Mouse (Mus musculus) intestine, embryonic 15.5 days (tissue): ENCODE measurements around the gene Naa40. TPM values are rescaled to one million over a fixed set of nuclear protein-coding genes. Genes with fewer than 3 reads are reported as not detected.
A peak's percentile ranks its signal among the peaks of the same experiment; 100 is the strongest.

Experiments used
- ATAC-seq: fragments of 200-750 bp; cut with Nextera tagmentation; 2 replicates; pipeline ENCODE4 v1.8.0; 2017; ENCODE audit warnings: moderate TSS enrichment, moderate library complexity
- H3K27ac ChIP-seq: fragments of 300-500 bp; sonication (generic); 2 replicates; pipeline ENCODE4 v1.5.1; 2015; ENCODE audit warnings: mild to moderate bottlenecking, inconsistent platforms
- H3K27me3 ChIP-seq: fragments of 300-500 bp; sonication (generic); replicated peaks from 2 replicates; pipeline ENCODE4 v1.6.1; 2015; ENCODE audit warnings: inconsistent platforms
- H3K36me3 ChIP-seq: fragments of 300-500 bp; sonication (generic); 2 replicates; pipeline ENCODE4 v1.6.1; 2015; ENCODE audit warnings: inconsistent platforms
- H3K4me1 ChIP-seq: fragments of 300-500 bp; sonication (generic); replicated peaks from 2 replicates; pipeline ENCODE4 v1.6.1; 2015; ENCODE audit warnings: inconsistent platforms
- H3K4me2 ChIP-seq: fragments of 300-500 bp; sonication (generic); replicated peaks from 2 replicates; pipeline ENCODE4 v1.6.1; 2015; ENCODE audit warnings: mild to moderate bottlenecking, inconsistent platforms
- H3K4me3 ChIP-seq: fragments of 300-500 bp; sonication (generic); replicated peaks from 2 replicates; pipeline ENCODE4 v1.5.1; 2015; ENCODE audit warnings: inconsistent platforms
- H3K9ac ChIP-seq: fragments of 300-500 bp; sonication (generic); 2 replicates; pipeline ENCODE4 v1.6.1; 2015; ENCODE audit warnings: inconsistent platforms
- H3K9me3 ChIP-seq: fragments of 300-500 bp; sonication (generic); 2 replicates; pipeline ENCODE4 v1.6.1; 2016; ENCODE audit warnings: inconsistent platforms
- WGBS: fragments of 180-500 bp; shearing (Covaris S2); methylation state at CpG from one replicate; pipeline ENCODE4 v1.1.7; 2015; 5-methylcytosine and 5-hydroxymethylcytosine counted together
- polyA plus RNA-seq: library from polyadenylated mRNA; unstranded; fragments of >200 nt; fragmentation: Nextera tagmentation; extraction: Ambion mirVana; gene quantifications from 2 replicates; pipeline ENCODE4 v1.2.1, GENCODE M21; 2015

Gene Naa40
- polyA plus RNA-seq, 1 experiment from 2014 or later, result 52.9 TPM

DNA sequence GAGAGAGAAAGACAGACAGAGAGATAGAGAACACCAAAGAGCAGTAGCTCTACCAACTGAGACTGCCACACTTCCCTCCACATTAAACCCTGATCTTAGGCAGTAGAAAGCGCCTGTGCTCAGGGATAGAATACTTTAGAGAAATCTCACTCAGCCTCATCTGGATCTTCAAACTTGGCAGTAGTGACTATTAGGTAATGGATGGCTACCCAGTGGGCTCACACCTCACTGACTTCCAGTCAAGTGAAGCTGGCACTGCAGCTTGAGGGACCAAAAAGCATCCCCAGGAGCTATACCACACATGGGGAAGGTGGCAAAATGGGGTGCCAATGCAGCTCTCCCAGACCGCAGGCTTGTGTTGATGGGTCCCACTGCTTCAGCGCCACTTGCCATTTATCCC, 16.7 kb downstream of the Naa40 start:
- H3K27me3 ChIP-seq, result no peaks in the 10 kb centered on the region
- H3K4me2 ChIP-seq, result no peak overlapping the region
- H3K9ac ChIP-seq, result no peak overlapping the region
- WGBS, result 87% methylated on average over 3 of the region's 3 CpGs
- ATAC-seq, result no peak
- no peak overlapping the region for H3K27ac ChIP-seq
- no peak overlapping the region for H3K4me3 ChIP-seq
- peaks cover 21% of the 10 kb centered on the region for H3K36me3 ChIP-seq
- H3K4me1 ChIP-seq, result peaks cover 8% of the 10 kb centered on the region; the same call in 1 of the 2 replicates
- no peaks in the 10 kb centered on the region for H3K9me3 ChIP-seq

DNA sequence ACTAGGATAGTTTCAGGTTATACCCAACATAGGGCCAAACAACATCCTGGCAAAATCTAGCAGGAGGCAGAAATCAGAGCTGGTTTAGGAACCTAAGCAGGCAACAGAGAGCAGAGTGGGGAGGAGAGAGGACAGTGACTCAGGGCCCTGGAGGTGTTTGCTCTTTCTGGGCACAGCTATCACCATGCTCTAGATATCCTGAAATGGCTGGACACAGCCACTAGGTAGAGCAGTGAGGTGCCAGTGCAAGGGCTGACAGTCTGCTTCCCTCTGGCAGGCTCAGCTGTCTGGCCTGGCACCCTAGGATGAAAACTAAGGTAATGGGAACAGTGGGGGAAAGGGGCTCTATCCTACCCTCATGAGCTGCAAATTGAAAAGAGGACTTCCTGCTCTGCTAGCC, 17.5 kb downstream of the Naa40 start:
- Histone ChIP-seq H3K9ac (no peak overlapping the region), H3K27me3 (no peaks in the 10 kb centered on the region), H3K9me3 (no peaks in the 10 kb centered on the region), H3K27ac (no peak overlapping the region), H3K4me3 (no peak overlapping the region), H3K4me2 (no peak overlapping the region), H3K36me3 (peaks cover 18% of the 10 kb centered on the region), H3K4me1 (peaks cover 8% of the 10 kb centered on the region; the same call in 1 of the 2 replicates)
- ATAC-seq, result no peak

DNA sequence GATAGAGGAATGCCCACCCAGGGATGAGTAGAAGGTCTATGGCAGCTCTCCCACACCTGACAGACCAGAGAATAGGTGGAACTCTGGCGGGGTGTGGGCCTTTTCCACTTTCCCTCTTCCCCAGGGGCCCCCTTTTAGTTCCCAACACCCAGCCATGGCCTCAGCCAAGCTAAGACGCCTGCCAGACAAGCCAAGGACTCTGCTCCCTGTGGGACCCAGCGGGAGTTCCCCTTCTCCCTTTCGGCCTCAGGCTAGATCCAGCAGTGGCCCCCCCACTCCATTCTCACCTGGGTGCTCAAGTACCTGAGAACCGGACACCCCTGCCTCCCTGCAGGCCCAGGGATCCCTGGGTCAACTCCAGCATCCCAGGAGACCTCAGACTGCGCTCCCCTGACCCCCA, 18.8 kb downstream of the Naa40 start:
- WGBS, result 90% methylated on average over 6 of the region's 6 CpGs
- ATAC-seq, result no peak
- no peak overlapping the region for H3K4me2 ChIP-seq
- no peak overlapping the region for H3K27ac ChIP-seq
- H3K9me3 ChIP-seq, result no peaks in the 10 kb centered on the region
- H3K36me3 ChIP-seq, result peaks cover 12% of the 10 kb centered on the region; the same call in 1 of the 2 replicates
- H3K9ac ChIP-seq, result no peak overlapping the region
- H3K27me3 ChIP-seq, result no peaks in the 10 kb centered on the region
- no peak overlapping the region for H3K4me3 ChIP-seq
- H3K4me1 ChIP-seq, result peaks cover 8% of the 10 kb centered on the region; the same call in 1 of the 2 replicates

DNA sequence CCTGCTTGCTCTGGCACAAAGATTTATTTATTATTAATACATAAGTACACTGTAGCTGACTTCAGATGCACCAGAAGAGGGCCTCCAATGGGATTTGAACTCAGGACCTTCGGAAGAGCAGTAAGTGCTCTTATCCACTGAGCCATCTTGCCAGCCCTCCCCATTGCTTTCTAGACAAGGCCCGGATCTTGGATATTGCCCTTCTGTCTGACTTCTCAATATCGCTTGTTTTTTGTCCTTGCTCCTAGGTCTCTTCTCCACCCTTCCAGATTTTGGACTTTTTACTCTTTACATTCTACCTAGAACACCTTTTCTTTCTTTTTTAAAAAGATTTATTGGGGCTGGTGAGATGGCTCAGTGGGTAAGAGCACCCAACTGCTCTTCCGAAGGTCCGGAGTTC, 22.2 kb downstream of the Naa40 start:
- 92% methylated on average over 5 of the region's 5 CpGs for WGBS
- H3K4me3 ChIP-seq, result no peak overlapping the region
- H3K27me3 ChIP-seq, result no peaks in the 10 kb centered on the region

DNA sequence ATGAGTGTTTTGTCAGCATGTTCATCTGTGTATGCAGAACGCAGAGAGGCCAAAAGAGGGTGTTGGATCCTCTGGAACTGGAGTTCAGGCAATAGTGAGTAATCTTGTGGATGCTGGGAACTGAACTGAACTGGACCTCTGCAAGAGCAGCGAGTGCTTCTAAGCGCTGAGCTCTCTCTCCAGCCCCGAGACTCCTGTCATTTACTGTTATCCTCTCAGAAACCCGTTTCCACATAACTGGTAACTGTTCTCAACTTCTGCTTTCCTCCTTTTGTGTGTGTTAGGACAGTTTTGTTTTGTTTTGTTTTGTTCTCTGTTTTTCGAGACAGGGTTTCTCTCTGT, 23.1 kb downstream of the Naa40 start:
- Histone ChIP-seq H3K36me3 (peaks cover 10% of the 10 kb centered on the region), H3K9me3 (no peaks in the 10 kb centered on the region), H3K4me1 (peaks cover 25% of the 10 kb centered on the region), H3K27me3 (no peaks in the 10 kb centered on the region), H3K4me3 (peak overlapping the region; percentile 80), H3K27ac (no peak overlapping the region), H3K9ac (no peak overlapping the region), H3K4me2 (peak overlapping the region; percentile 61)
- peak; percentile 32 for ATAC-seq
- WGBS, result 12% methylated on average over 6 of the region's 6 CpGs

More for the DNA sequence above, 22.2 kb downstream of the Naa40 start:
- Histone ChIP-seq H3K9ac (no peak overlapping the region), H3K4me1 (peaks cover 25% of the 10 kb centered on the region), H3K9me3 (no peaks in the 10 kb centered on the region), H3K27ac (no peak overlapping the region), H3K4me2 (no peak overlapping the region), H3K36me3 (peaks cover 10% of the 10 kb centered on the region)
- ATAC-seq, result no peak

DNA sequence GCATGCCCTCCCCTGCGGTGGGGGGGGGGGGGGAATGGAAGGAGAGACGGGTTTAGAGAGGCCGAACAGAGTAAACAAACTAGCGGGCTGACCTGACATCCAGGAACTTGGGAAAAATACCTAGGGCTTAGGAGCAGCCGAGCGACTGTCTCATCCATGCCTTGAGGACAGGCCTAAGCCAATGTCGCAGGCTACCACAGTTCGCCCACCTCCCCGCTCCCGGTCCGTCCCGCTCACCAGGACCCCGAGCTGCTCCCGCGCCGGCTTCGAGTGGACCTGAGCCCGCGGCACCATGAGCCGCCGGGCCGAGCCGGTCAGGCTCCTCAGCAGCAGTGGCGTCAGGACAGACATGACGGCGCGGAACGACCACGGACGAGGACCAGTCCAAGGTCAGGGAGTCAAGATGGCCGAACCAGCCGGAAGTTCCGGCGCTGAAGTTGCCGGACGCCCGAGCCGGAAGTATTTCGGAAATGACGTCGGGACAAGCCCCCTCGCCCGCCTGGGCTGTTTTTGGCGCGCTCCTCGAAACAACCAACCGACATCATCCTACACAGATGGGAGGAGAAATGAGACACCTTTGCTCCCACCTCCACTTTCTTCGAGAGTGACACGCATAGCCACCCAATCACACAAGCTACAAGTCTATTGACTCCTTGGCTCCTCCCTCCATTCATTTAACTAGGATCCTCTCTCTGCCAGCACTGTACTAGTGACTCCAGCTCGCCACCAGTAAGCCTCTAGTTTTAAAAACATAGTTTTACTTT, 23.6 kb downstream of the Naa40 start, which contains the start of gene Cox8a:
Cox8a (minus strand) TSS at position 455 of the 764 bp plus-strand sequence.
- Histone ChIP-seq H3K4me1 (peaks cover 25% of the 10 kb centered on the region), H3K9me3 (no peaks in the 10 kb centered on the region), H3K27ac (peak within 1 kb of the TSS; percentile 87), H3K4me2 (peak within 1 kb of the TSS; percentile 70), H3K9ac (peak within 1 kb of the TSS; percentile 87), H3K36me3 (peaks cover 10% of the 10 kb centered on the region), H3K4me3 (peak within 1 kb of the TSS; percentile 80), H3K27me3 (no peaks in the 10 kb centered on the region)
- WGBS, result under 1% methylated on average over 50 of the region's 50 CpGs
- ATAC-seq, result peak; percentile 98

DNA sequence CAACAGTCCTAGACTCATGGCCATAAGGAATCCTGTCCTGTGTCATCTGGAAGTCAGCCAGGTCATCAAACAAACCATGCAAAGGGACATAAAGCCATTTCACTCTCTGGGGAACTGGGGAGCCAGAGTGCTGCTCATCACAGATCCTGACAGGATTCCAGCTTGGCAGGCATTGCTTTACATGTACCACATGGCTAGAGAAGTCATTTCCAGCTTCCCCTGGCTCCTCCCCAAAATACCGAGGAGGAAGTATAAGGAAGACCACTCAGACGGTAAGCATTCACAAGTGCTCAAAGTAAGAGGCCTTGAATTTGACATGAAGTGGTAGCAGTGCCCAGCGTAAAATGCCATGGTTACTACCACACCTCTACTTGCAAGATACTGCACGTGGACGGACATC, 26.5 kb downstream of the Naa40 start:
- Histone ChIP-seq H3K4me2 (0 out of 2 replicates have a peak overlapping the region, but pooled peaks have one; percentile 3), H3K9ac (no peak overlapping the region), H3K27ac (no peak overlapping the region), H3K36me3 (peaks cover 10% of the 10 kb centered on the region), H3K4me1 (peaks cover 25% of the 10 kb centered on the region), H3K27me3 (no peaks in the 10 kb centered on the region), H3K4me3 (no peak overlapping the region), H3K9me3 (no peaks in the 10 kb centered on the region)
- 70% methylated on average over 5 of the region's 5 CpGs for WGBS
- ATAC-seq, result no peak

DNA sequence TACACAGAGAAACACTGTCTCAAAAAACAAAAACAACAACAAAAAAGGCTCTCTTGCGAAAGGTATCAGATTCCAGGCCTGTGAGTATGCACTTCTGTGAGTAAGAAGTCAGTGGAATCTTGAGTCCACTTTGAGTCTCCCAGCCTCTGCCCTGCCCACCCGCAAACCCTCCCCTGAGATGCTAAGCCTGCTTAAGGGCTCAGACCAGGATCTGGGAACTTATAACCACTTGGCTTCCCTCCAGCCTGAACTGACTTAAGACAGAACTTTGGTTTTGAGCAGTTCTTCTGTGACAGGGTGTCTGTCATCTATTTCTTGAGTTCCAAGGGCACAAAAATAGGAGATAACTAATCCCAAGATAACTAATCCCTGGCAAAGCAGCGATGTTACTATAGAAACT, 28.0 kb downstream of the Naa40 start:
- ATAC-seq, result no peak
- H3K9ac ChIP-seq, result no peak overlapping the region
- no peaks in the 10 kb centered on the region for H3K27me3 ChIP-seq
- H3K9me3 ChIP-seq, result no peaks in the 10 kb centered on the region
- H3K36me3 ChIP-seq, result peaks cover 10% of the 10 kb centered on the region
- no peak overlapping the region for H3K4me2 ChIP-seq
- 88% methylated on average over 3 of the region's 3 CpGs for WGBS
- H3K4me1 ChIP-seq, result peaks cover 25% of the 10 kb centered on the region
- no peak overlapping the region for H3K4me3 ChIP-seq
- H3K27ac ChIP-seq, result no peak overlapping the region

DNA sequence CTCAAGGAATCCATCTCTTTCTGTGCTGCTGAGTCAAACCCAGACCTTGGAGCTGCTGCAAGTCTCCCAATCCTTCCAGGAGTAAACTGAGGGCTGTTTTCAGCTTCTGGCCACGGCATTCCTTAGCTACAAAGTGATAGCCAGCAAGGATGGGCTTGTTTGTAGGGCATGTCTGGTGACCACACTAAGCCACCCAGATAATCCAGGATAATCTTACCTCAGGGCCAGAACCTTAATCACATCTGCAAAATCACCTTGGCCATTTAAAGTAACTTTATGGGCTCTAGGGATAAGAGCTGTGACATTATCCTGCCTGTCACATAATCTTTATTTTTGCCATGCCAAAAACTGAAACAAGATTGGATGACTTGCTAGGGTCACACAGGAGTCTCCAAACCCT, 28.8 kb downstream of the Naa40 start:
- Histone ChIP-seq H3K4me3 (no peak overlapping the region), H3K4me1 (peaks cover 25% of the 10 kb centered on the region), H3K9me3 (no peaks in the 10 kb centered on the region), H3K36me3 (peaks cover 10% of the 10 kb centered on the region), H3K9ac (no peak overlapping the region), H3K27me3 (no peaks in the 10 kb centered on the region), H3K27ac (no peak overlapping the region), H3K4me2 (no peak overlapping the region)
- ATAC-seq, result no peak
- 74% methylated on average over 1 of the region's 1 CpGs for WGBS

DNA sequence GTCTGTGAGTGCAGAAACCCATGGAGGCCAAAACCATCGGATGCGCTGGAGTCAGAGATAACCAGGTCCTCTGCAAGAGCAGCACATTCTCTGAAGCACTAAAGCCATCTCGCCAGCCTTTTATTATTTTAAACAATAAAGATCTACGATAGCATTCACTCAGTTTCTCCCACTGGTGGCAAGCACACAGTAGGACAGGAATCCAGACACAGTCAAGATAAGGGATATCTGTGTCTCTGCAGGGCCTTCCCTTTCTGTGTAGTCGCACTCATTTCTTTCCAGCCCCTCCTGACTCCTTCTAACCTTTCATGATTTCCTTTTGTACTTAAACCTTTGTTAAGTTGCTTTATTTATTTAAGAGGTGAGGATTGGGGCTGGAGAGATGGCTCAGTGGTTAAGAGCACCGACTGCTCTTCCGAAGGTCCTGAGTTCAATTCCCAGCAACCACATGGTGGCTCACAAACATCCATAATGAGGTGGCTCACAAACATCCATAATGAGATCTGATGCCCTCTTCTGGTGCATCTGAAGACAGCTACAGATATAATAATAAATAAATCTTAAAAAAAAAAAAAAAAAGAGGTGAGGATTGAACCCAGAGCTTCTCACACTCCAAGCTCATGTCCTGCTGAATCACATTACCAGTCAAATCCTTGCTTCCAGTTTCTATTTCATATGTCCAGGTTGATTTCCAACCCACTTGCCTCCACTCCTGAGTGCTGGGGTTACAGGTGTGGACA, 30.9 kb downstream of the Naa40 start:
- Histone ChIP-seq H3K27ac (no peak overlapping the region), H3K9me3 (no peaks in the 10 kb centered on the region), H3K4me2 (no peak overlapping the region), H3K9ac (no peak overlapping the region), H3K36me3 (peaks cover 10% of the 10 kb centered on the region), H3K4me3 (no peak overlapping the region), H3K4me1 (peaks cover 18% of the 10 kb centered on the region), H3K27me3 (no peaks in the 10 kb centered on the region)
- 87% methylated on average over 7 of the region's 7 CpGs for WGBS
- no peak for ATAC-seq

DNA sequence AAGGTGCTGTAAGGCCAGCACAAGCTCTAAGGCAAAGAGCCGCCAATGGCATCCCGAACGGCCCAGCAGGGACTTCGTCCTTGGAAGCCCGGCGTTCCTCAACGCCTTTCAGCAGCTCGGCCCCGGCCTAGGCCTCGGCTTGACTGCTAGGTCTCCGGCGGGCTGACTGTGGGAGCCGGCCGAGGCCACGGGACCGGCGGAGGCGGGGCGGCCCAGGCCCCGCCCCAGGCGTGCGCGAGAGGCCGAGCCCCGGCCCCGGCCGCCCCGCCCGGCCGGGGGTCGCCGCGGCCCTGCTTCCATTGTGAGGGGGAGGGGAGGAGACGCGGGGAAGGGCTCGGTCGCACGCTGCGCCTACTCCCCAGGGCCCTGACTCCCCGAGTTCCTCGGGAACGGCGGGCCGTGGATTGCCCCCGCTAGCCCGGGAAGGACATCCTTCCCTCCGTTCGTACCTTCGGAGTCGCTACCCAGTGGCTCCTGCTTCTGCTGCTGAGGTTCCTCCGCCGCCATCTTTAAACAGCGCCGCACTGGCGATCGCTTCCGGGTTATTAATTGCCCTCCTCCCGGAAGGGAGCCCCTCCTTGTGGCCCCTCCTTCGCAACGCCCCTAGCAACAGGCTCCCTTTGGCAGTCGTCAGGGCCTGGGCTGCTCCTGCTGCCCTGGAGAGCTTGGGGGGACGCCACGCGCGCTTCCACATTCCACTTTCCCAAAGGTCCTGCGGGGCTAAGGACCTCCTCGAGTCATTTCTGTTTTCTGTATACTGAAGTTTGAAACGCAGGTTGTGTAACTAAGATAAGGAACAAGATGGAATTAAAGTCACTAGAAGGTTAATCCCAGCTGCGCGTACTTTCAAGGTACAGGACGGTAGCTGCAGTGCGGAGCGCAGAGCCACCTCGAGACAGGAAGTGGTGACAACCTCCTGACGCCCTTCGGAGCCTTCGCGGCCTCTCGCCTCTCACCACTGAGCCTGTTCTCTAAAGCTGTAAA, 34.9 kb downstream of the Naa40 start, which contains the start of gene Otub1:
Otub1 (minus strand) TSS at position 564 of the 984 bp plus-strand sequence.
- H3K9me3 ChIP-seq, result no peaks in the 10 kb centered on the region
- peaks cover 18% of the 10 kb centered on the region for H3K36me3 ChIP-seq
- H3K4me3 ChIP-seq, result peak within 1 kb of the TSS; percentile 78
- no peaks in the 10 kb centered on the region for H3K27me3 ChIP-seq
- H3K4me2 ChIP-seq, result peak within 1 kb of the TSS; percentile 72
- H3K27ac ChIP-seq, result peak within 1 kb of the TSS; percentile 98
- H3K9ac ChIP-seq, result peak within 1 kb of the TSS; percentile 75
- under 1% methylated on average over 79 of the region's 79 CpGs for WGBS
- peak; percentile 99 for ATAC-seq
- peaks cover 21% of the 10 kb centered on the region for H3K4me1 ChIP-seq

DNA sequence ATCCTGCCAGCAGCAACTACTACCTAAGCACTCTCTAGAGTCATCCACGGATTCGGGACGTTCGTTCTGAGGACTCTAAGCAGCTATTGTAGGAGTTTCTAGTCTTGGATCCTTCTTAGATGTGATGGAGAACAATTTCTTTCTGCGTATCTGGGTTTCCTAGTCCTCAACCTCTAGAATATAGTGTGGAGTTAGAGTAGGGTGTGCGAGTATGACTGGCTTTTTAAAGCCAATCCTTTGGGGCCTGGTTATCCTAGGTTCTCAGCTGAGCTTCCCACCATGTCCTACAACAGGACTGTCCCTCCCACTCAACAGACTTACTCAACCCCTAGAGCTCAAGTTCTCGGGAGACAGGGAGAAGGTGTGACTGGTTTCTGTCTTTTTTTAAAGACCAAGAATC, 35.7 kb downstream of the Naa40 start:
- Histone ChIP-seq H3K27me3 (no peaks in the 10 kb centered on the region), H3K4me2 (peak overlapping the region; percentile 72), H3K9ac (peak overlapping the region; percentile 75), H3K27ac (peak overlapping the region; percentile 98), H3K4me1 (peaks cover 21% of the 10 kb centered on the region), H3K4me3 (peak overlapping the region; percentile 78), H3K9me3 (no peaks in the 10 kb centered on the region), H3K36me3 (peaks cover 25% of the 10 kb centered on the region)
- no peak for ATAC-seq
- 25% methylated on average over 7 of the region's 7 CpGs for WGBS
